Mouse (Mus musculus) cerebellum, adult 2 months (tissue): ENCODE results near the gene Serinc2.

Experiments
- CTCF ChIP-seq: fragments of 200-500 bp; IDR thresholded peaks from 2 replicates; pipeline ENCODE4 v1.5.1; 2011; ENCODE audit warnings: low read depth, mild to moderate bottlenecking, control low read depth, low read length, moderate library complexity, borderline replicate concordance; ENCODE audit not compliant: insufficient read depth
- POLR2A ChIP-seq: fragments of 200-500 bp; IDR thresholded peaks from 2 replicates; pipeline ENCODE4 v1.6.1; 2011; ENCODE audit warnings: low read length, control low read depth, borderline replicate concordance; ENCODE audit not compliant: insufficient read depth

GRCm38 (mm10) chr4:130236361-130236760 lies 42.6 kb downstream of the Serinc2 start:
- TF ChIP-seq CTCF (no peak), POLR2A (no peak)
